Mouse (Mus musculus): Measurements from ENCODE around the gene Trio.

Gene Trio

DNA sequence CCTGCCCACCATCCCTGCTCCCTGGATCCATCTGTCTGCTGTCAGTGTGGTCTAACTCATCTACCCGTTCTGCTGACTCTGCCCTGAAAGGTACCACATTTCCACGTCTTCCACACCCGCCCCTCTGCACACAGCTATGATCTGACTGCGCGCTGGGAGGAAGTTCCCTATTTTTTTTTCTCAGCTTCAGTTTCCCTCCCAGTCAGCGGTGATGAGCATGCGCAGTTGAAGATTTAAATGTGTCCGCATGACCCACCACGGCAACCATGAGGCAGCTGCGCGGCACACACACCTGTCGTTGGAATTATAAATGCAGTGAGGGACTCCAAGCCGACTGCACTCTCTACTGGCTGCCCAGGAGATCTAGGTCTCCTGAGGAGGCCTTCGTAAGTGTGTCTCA lies 142.8 kb downstream of the Trio start:
- no peak for DNase-seq (ENCODE audit: low read depth, low spot score)

DNA sequence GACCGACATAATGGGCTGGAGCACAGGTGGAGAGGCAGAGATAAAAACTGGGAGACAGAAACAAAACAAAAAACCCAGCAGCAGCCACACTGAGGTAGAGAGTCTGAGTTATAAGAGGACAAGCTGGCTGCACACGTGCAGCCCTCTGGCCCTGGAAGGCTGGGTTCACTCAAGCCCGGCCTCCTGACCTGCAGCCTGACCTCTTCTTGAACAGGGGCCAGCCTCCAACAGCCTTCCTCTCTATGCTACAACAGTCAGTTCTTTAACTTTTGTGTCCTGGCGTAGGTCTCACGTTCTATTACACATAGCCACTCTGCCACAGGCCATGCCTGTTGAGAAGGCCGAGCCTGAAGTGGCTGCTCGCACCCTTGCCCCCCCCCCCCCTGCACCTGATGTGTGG lies 147.8 kb downstream of the Trio start:
- DNase-seq (ENCODE audit: low read depth, low spot score): no peak

GRCm38 (mm10) chr15:27876327-27876726 lies 149.3 kb downstream of the Trio start:
- no peak for DNase-seq (ENCODE audit: low read depth, low spot score)

- no peak for DNase-seq (ENCODE audit: low read depth, low spot score)
Measured at GRCm38 (mm10) chr15:27875753-27876152, 149.9 kb downstream of the Trio start.

GRCm38 (mm10) chr15:27873747-27874320 lies 151.8 kb downstream of the Trio start:
- no peak for DNase-seq (ENCODE audit: low read depth, low spot score)

GRCm38 (mm10) chr15:27872286-27872685 lies 153.4 kb downstream of the Trio start:
- no peak for DNase-seq (ENCODE audit: low read depth, low spot score)

- DNase-seq (ENCODE audit: low read depth, low spot score): no peak
Measured at GRCm38 (mm10) chr15:27871708-27872107, 153.9 kb downstream of the Trio start.

DNA sequence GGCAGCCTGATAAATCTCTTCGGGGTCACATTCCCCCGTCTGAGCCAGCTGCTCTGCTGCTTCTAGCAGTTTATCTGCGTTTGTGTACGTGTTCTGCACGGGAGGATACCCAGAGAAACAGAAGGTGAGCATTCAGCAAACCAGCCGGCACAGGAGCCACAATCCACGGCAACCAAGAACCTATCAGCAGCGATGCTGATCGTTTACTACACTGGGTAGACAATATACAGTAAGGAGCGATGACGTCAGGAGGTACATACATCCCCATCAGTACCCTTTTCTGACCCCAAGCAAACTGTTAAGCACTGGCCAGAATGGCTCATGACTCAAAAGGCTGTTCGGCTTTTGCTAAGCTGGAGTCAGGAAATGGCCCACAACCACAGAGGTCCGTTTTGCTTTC lies 154.4 kb downstream of the Trio start:
- no peak for DNase-seq (ENCODE audit: low read depth, low spot score)

DNA sequence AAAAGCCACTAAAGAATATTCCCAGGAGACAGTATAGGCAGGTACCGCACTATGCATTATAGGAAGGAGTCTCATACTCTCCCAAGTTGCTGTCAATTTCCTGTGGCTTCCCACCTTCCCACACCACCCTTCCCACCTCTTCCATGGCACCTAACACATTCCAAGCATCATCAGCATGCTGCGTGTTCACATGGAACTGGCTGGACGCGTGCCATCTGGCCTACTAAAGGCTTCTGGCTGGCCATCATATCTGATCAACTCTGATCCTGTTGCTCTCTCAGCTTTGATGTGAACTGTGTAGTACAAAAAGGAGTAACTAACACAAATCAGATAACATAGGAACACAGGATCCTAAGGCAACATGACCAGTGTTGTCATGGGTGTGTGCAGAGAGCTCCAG lies 156.6 kb downstream of the Trio start:
- no peak for DNase-seq (ENCODE audit: low read depth, low spot score)

DNA sequence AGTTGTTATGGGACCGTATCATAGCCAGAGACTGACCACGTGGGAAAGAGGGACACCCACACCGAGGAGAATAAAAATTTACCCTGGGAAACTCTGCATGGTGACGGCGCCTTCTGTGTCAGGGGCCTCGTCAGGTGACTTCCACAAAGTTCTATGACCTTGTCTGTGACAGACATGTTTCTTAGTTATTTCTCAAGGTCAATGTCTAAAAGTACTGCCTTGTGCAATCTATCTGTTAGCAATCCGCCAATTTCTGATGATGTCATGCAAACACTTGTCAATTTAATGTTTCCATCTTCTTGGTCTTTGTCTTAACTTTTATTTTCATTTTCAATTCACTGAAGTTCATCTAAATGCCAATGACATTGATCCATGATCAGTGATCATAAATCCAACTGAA lies 157.8 kb downstream of the Trio start:
- DNase-seq (ENCODE audit: low read depth, low spot score): no peak

GRCm38 (mm10) chr15:27866471-27866870 lies 159.2 kb downstream of the Trio start:
- no peak for DNase-seq (ENCODE audit: low read depth, low spot score)

DNA sequence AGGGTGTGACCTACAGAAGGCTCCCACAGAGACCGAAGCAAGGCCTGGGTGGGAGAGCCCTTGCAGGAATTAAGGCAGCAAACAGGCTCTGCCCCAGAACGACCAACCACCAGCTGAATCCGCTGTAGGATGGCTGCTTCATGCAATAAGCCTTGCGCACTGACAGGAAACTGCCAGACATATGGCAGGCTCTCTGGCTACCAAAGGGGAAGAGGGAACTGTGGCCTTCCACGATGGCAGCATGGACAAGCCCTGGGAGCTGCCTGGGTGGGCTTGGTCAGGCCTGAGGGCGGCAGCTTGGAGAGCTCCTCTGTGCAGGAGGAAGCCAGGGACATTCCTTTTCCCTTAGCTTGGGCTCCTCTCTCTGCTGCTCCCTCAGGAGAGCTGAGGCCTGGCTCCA lies 159.6 kb downstream of the Trio start:
- no peak for DNase-seq (ENCODE audit: low read depth, low spot score)

DNA sequence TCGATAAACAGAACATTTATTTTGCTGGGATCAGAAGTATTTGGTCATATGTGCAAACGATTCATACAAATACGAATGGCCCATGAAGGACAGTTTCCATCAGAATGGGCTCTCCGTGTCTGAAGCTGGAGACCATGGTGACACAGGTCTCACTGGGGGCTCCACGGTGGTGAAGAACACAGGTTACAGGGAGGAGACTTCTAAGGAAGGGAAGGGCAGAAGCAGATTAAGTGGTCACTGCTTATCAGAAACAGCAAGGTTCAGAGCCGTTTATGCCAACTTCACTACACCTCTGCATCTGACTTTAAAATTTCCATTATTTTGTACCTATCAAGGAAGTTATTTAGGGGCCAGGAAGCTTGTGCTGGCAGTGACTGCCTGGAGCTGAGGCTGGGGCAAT lies 161.3 kb downstream of the Trio start:
- DNase-seq (ENCODE audit: low read depth, low spot score): no peak

- no peak for DNase-seq (ENCODE audit: low read depth, low spot score)
Measured at GRCm38 (mm10) chr15:27862949-27863348, 162.7 kb downstream of the Trio start.

DNA sequence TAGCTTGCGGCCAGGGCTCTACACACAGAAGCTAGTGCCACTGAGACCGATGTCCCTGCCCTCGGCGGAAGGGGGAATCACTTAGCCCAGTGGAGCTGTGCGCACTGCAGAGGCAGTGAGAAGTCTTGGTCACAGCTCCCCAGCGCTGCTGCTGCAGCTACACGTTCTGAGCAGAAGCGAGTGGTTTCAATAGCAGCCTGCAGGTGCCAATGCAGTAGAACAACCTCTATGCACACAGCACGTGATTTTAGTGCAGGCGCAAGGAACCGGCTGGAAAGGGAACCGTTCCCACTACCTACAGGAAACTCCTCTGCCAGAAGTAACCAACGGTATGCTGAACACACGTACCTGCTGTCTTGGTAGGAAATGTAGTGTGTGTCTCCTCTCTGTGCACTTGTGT lies 165.2 kb downstream of the Trio start:
- no peak for DNase-seq (ENCODE audit: low read depth, low spot score)

DNA sequence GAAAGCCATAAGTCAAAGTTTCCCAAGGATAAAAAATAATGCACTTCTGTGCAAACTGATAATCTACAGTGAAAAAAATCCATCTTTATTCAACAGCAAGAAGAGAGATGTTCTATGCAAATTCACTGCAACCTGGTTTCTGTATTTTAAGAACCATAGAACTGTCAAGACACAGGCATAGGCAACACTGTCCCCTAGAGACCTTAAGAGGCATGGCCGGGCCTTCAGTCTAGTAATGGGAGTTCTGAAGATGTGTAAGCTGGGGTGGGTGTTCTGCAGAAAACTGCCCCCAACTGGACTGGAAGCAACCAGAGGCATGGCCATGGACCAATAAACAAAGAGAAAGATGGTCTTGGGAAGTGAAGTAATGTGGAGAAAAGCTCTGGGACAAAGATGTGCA lies 166.1 kb downstream of the Trio start:
- no peak for DNase-seq (ENCODE audit: low read depth, low spot score)

DNA sequence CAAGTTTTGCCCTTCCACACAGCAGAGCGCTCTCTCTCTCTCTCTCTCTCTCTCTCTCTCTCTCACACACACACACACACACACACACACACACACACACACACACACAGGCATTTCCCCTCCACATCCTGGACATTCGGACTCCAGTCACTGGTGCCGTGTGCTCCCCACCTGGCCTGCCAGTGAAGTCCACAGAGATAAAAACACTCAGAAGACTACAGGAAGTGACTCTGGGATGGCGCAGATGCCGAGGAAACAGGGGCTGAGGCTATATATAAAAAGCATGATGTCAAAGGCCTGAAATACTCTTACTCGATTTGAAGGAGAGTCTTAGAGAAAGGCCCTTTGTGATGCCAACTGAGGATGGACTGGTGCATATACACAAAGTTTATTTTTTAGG lies 166.5 kb downstream of the Trio start:
- DNase-seq (ENCODE audit: low read depth, low spot score): no peak

DNA sequence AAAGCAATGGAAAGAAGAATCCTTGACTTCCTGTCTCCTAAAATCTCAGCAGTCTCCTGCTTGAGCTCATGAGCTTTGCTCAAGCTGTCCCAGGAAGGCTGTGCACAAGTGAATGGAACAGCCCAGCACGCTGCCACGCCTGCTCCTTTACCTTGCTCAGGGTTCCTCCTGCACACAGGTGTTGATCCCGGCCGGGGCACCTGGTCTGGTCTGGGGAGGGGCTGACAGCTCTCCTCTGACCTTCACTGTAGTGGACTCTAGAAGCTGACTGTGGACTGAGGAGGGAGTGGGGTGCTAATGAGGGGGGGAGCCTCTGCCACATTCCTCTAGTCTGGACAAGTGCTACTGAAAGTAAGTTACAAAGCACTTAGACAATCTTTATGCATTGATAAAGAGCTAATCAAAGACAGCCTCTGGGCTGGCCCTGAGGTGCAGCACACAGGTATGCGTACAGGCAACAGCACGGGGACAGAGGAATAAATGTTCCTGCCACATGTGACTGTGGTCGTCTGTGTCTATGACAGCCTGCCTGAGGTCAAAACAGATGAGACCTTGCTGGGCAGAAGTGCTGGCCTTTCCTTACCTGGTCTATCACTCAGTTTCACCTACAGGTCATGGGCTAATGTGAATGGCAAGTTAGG lies 167.3 kb downstream of the Trio start:
- no peak for DNase-seq (ENCODE audit: low read depth, low spot score)

DNA sequence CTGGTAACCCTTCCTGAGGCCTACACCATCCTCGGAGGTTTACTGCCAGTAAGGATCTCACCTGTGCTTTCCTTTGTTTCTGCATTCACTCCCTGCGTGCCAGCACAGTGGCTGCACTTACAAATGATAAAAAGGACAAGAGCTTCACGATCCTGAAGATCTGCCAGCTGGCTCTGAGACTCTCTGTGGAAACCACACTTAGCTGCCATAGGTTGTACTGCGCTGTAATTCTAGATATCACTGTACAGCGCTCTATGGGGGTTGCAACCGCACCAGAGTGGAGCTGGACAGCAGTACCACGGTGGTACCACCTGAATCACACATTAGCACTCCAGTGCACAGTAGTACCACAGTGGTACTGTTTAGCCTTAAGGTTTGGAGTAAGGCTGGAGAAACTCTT lies 168.4 kb downstream of the Trio start:
- no peak for DNase-seq (ENCODE audit: low read depth, low spot score)

DNA sequence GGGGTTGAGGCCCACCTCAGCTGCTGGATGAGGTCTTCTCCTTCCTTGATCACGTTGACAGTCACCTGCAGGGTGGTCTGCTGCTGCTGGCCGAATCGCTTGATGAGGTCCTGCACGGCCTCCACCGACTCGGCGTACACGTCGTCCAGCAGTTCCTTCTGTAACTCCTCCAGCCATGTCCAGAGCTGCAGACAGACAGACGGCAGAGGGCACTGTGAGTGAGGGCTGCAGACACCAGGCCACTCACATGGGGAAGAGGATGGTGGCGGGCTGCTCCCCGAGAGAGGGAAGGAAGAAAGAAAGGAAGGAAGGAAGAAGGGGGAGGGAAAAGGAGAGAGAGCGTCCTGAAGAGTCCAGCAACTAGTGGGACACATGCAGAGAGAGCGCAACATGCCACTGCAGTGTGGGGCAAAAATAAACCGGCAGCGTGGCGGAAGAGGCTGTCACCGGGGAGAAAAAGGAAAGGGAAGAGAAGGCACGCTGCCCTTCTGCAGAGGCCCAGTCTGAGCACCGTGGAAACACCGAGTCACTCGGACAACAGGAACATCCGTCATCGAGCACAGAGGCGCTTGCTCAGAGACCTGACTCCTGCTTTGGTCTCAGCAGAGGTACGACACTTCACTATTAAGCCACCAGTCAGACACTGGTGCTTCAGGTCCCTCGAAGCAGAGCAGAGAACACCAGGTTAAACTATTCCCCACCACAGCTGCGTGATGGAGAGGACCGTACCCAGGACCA lies 169.4 kb downstream of the Trio start:
- no peak for DNase-seq (ENCODE audit: low read depth, low spot score)

DNA sequence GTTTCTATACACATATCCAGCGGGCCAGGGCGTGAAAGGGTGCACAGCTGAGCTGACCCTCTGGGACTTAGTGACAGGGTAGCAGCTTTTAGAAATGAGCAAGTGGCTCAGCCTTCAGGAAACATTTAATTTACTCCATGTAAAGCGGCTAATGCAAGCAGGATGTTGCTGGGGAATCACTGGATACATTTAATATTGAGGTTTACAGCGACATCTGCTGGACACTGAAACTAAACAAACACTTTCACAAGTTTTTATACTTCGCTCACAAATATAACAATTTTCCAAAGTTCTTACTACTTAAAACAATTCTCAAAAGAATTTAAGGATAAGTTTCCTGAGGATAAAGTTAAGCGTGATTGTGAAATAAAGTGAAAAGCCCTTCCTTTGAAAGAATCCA lies 174.3 kb downstream of the Trio start:
- no peak for DNase-seq (ENCODE audit: low read depth, low spot score)

DNA sequence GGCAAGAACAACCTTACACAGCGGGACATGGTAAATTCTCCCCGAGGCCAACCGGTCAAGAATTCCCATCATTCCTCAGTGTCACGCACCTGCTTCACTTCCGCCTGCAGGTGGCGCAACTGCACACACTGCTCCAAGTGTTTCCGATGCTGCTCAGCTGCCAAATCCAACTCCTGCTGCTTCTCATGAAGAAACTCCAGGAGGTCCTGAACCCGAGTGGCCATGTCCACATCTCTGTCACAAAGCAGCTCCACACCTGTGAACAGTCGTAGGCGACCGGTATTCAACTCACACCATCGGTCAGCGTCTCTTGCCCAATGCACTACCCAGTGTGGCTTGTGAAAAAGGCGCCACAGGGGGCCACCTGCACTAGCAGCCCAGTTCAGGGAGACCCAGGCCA lies 174.7 kb downstream of the Trio start:
- no peak for DNase-seq (ENCODE audit: low read depth, low spot score)

DNA sequence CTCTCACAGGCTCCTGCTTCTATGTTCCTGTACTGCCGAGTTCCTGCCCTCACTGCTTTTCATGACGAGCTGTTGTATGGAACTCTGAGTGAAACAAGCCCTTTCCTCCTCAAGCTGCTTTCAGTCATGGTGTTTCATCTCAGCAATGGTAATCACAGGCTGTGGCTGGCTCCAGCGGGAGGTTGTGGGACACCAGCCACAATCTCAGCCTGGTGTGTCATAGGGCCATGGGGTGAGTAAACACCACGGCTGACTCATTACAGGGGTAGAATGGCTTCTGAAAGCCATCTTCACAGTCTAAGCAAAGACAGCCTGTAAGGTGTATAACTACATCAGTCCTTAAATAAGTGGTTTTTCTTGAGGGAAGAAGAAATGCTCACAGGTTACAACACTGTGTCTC lies 175.7 kb downstream of the Trio start:
- no peak for DNase-seq (ENCODE audit: low read depth, low spot score)
